Mouse (Mus musculus): Measurements from ENCODE around the gene Usp30. TPM values are rescaled to one million over a fixed set of nuclear protein-coding genes. Genes with fewer than 3 reads are reported as not detected.

The Usp30 gene
- polyA plus RNA-seq, 1 experiment from 2014 or later: 16.7 TPM

GRCm38 (mm10) chr5:114173877-114174581 lies 108.8 kb downstream of the Usp30 start:
- Histone ChIP-seq H3K9me3 (no peaks in the 10 kb centered on the region), H3K9ac (replicated peaks) (no peak overlapping the region), H3K27me3 (peaks cover 30% of the 10 kb centered on the region), H3K4me1 (replicated peaks) (peaks cover 13% of the 10 kb centered on the region), H3K4me2 (replicated peaks) (no peak overlapping the region), H3K27ac (no peak overlapping the region), H3K36me3 (no peaks in the 10 kb centered on the region), H3K4me3 (replicated peaks) (no peak overlapping the region)
- 35% methylated on average over 16 of the region's 16 CpGs for WGBS
- ATAC-seq: no peak

Other genes starting within 250 kb of the Usp30 start
- 0.98 and 1.2 TPM in 2 replicates for gene Selplg, start 232.8 kb upstream of the Usp30 start, polyA plus RNA-seq (2015; fragmentation: Nextera tagmentation; extraction: Ambion mirVana)
- 214 and 215 TPM in 2 replicates for gene Coro1c, start 156.7 kb upstream of the Usp30 start, polyA plus RNA-seq (2015; fragmentation: Nextera tagmentation; extraction: Ambion mirVana)
- 14.3 and 17.2 TPM in 2 replicates for gene Ssh1, start 71.6 kb upstream of the Usp30 start, polyA plus RNA-seq (2015; fragmentation: Nextera tagmentation; extraction: Ambion mirVana)
- gene Dao, start 61.8 kb upstream of the Usp30 start, polyA plus RNA-seq (2015; fragmentation: Nextera tagmentation; extraction: Ambion mirVana): not detected in 2 replicates
- gene Svop, start 26.1 kb downstream of the Usp30 start, polyA plus RNA-seq (2015; fragmentation: Nextera tagmentation; extraction: Ambion mirVana): 79.3 and 82.7 TPM in 2 replicates
- gene Alkbh2, start 62.8 kb downstream of the Usp30 start, polyA plus RNA-seq (2015; fragmentation: Nextera tagmentation; extraction: Ambion mirVana): 5.8 and 6.0 TPM in 2 replicates
- gene Ung, start 64.9 kb downstream of the Usp30 start, polyA plus RNA-seq (2015; fragmentation: Nextera tagmentation; extraction: Ambion mirVana): 14.8 and 17.4 TPM in 2 replicates
- 2.4 and 2.9 TPM in 2 replicates for gene Acacb, start 81.1 kb downstream of the Usp30 start, polyA plus RNA-seq (2015; fragmentation: Nextera tagmentation; extraction: Ambion mirVana)
- gene Foxn4, start 208.3 kb downstream of the Usp30 start, polyA plus RNA-seq (2015; fragmentation: Nextera tagmentation; extraction: Ambion mirVana): 3.6 and 4.0 TPM in 2 replicates
- gene Myo1h, start 223.7 kb downstream of the Usp30 start, polyA plus RNA-seq (2015; fragmentation: Nextera tagmentation; extraction: Ambion mirVana): 0.58 and 0.93 TPM in 2 replicates

Data from midbrain, embryonic 13.5 days (tissue).